Mouse (Mus musculus) lung, adult 2 months (tissue): Measurements from ENCODE around the gene Phf12.
A peak's percentile ranks its signal among the peaks of the same experiment; 100 is the strongest.

Source experiments
- CTCF ChIP-seq: fragments of 200-500 bp; IDR thresholded peaks from 2 replicates; pipeline ENCODE4 v1.5.1; 2011; ENCODE audit warnings: mild to moderate bottlenecking, low read length, control low read depth; ENCODE audit not compliant: insufficient read depth
- POLR2A ChIP-seq: fragments of 200-500 bp; IDR thresholded peaks from 2 replicates; pipeline ENCODE4 v1.6.1; 2011; ENCODE audit warnings: low read depth, mild to moderate bottlenecking, control low read depth, low read length, borderline replicate concordance; ENCODE audit errors: extremely low read depth

GRCm38 (mm10) chr11:77982441-77982905, at the start of gene Phf12:
- TF ChIP-seq POLR2A (peak; percentile 58), CTCF (no peak)
